Mouse (Mus musculus) C2C12 (cell line): ENCODE measurements at regions not wholly inside any gene's neighbourhood (a gene's known extent, or its start where the extent isn't known, plus 50 kb on each side); places are given as distances from the start of the nearest gene placed in this dataset.

Source experiments
- CEBPB ChIP-seq: IDR thresholded peaks from one replicate; pipeline ENCODE4 v1.6.1; 2011; ENCODE audit warnings: low read depth, mild to moderate bottlenecking, control low read depth, moderate library complexity
- CTCF ChIP-seq: IDR thresholded peaks from one replicate; pipeline ENCODE4 v1.5.1; 2011; ENCODE audit not compliant: control insufficient read depth, insufficient read depth, insufficient read length
- MYOG ChIP-seq: IDR thresholded peaks from one replicate; pipeline ENCODE4 v1.6.1; 2011; ENCODE audit not compliant: control insufficient read depth, insufficient read length; ENCODE audit errors: extremely low read depth
- USF1 ChIP-seq: IDR thresholded peaks from one replicate; pipeline ENCODE4 v1.6.1; 2011; ENCODE audit warnings: low read depth, mild to moderate bottlenecking, control low read depth, moderate library complexity

- TF ChIP-seq CTCF (no peak), MYOG (no peak), CEBPB (no peak), USF1 (no peak)
These were observed 105.1 kb upstream of the Zfand5 start for GRCm38 (mm10) chr19:21166939-21167338.
